Mouse (Mus musculus) CH12.LX (cell line): ENCODE data around the gene Pdk1. TPM values are rescaled to one million over a fixed set of nuclear protein-coding genes. Genes with fewer than 3 reads are reported as not detected.

Source experiments
- DNase-seq: peaks from one replicate; pipeline ENCODE4 v3.0.0-alpha.2; 2013; ENCODE audit errors: extremely low read depth
- H3K27ac ChIP-seq: 2 replicates; pipeline ENCODE4 v1.5.1; 2012; ENCODE audit warnings: low read depth, mild to moderate bottlenecking, control low read depth, moderate library complexity; ENCODE audit not compliant: insufficient read depth
- H3K27me3 ChIP-seq: replicated peaks from 2 replicates; pipeline ENCODE3; 2012; ENCODE audit warnings: inconsistent platforms
- H3K36me3 ChIP-seq, 2 experiments: replicated peaks in 1 of 2; 2 replicates each; pipeline versions ENCODE3 to v1.6.1; 2012; ENCODE audit warnings: inconsistent platforms in 1 of 2, low read length in 1 of 2, mild to moderate bottlenecking in 1 of 2, mixed read lengths in 1 of 2, moderate library complexity in 1 of 2; ENCODE audit not compliant: control insufficient read depth in 1 of 2, insufficient read depth in 1 of 2
- H3K4me1 ChIP-seq, 2 experiments: 2 replicates each; pipeline ENCODE4 v1.6.1; 2012; ENCODE audit warnings: inconsistent platforms in 1 of 2, moderate library complexity in 1 of 2; ENCODE audit not compliant: insufficient read depth in 2 of 2, control insufficient read depth in 1 of 2
- H3K4me2 ChIP-seq: 2 replicates; pipeline ENCODE4 v1.6.1; 2012; ENCODE audit warnings: low read depth, mild to moderate bottlenecking, control low read depth; ENCODE audit not compliant: poor library complexity, insufficient read depth, severe bottlenecking
- H3K4me3 ChIP-seq, 3 experiments: fragments of 150-350 bp in 1 of 3; sonication (generic) in 1 of 3; replicated peaks in 1 of 3; 2 replicates each; pipeline versions ENCODE3 to v1.5.1; 2011 to 2012; ENCODE audit warnings: low read depth in 2 of 3, low read length in 2 of 3, mild to moderate bottlenecking in 2 of 3, moderate library complexity in 2 of 3, control low read depth in 1 of 3, improper control_type of control experiment in 1 of 3, inconsistent platforms in 1 of 3, mixed read lengths in 1 of 3; ENCODE audit not compliant: poor library complexity in 1 of 3
- H3K79me2 ChIP-seq: replicated peaks from 2 replicates; pipeline ENCODE4 v1.6.1; 2012; ENCODE audit warnings: mild to moderate bottlenecking, moderate library complexity; ENCODE audit not compliant: control insufficient read depth, poor library complexity, insufficient read depth, severe bottlenecking; ENCODE audit errors: extremely low read depth
- H3K9ac ChIP-seq: 2 replicates; pipeline ENCODE4 v1.6.1; 2012; ENCODE audit warnings: low read depth, mild to moderate bottlenecking, control low read depth, moderate library complexity; ENCODE audit not compliant: insufficient read depth
- H3K9me3 ChIP-seq: replicated peaks from 2 replicates; pipeline ENCODE3; 2012; ENCODE audit warnings: low read length, inconsistent platforms, mixed read lengths
- BHLHE40 ChIP-seq: IDR thresholded peaks from 2 replicates; pipeline ENCODE4 v1.6.1; 2011; ENCODE audit warnings: mild to moderate bottlenecking, low read depth, low read length, improper control_type of control experiment
- CHD1 ChIP-seq: IDR thresholded peaks from 2 replicates; pipeline ENCODE4 v1.6.1; 2012; ENCODE audit warnings: low read depth, low read length, improper control_type of control experiment, inconsistent platforms
- CHD2 ChIP-seq: IDR thresholded peaks from 2 replicates; pipeline ENCODE4 v1.6.1; 2011; ENCODE audit warnings: low read length, improper control_type of control experiment
- CTCF ChIP-seq, 2 experiments: IDR thresholded peaks in 1 of 2; conservative IDR thresholded peaks in 1 of 2; 2 replicates each; pipeline ENCODE4 v1.5.1; 2011 to 2012; ENCODE audit warnings: low read depth in 2 of 2, low read length in 2 of 2, improper control_type of control experiment in 1 of 2, inconsistent platforms in 1 of 2, mild to moderate bottlenecking in 1 of 2, moderate library complexity in 1 of 2
- E2F4 ChIP-seq: IDR thresholded peaks from 2 replicates; pipeline ENCODE4 v1.6.1; 2011; ENCODE audit warnings: low read depth, low read length, improper control_type of control experiment; ENCODE audit not compliant: insufficient replicate concordance
- ELF1 ChIP-seq: IDR thresholded peaks from 2 replicates; pipeline ENCODE4 v1.6.1; 2014; ENCODE audit warnings: low read depth, mild to moderate bottlenecking, inconsistent platforms, low read length, improper control_type of control experiment
- EP300 ChIP-seq: IDR thresholded peaks from 2 replicates; pipeline ENCODE4 v1.6.1; 2011; ENCODE audit warnings: low read length, improper control_type of control experiment
- ETS1 ChIP-seq: conservative IDR thresholded peaks from 2 replicates; pipeline ENCODE4 v1.6.1; 2012; ENCODE audit warnings: low read depth, mild to moderate bottlenecking, inconsistent platforms, low read length, improper control_type of control experiment, moderate library complexity
- GABPA ChIP-seq: IDR thresholded peaks from 2 replicates; pipeline ENCODE4 v1.6.1; 2012; ENCODE audit warnings: low read depth, low read length, improper control_type of control experiment, inconsistent platforms; ENCODE audit not compliant: insufficient replicate concordance
- HCFC1 ChIP-seq: IDR thresholded peaks from 2 replicates; pipeline ENCODE4 v1.6.1; 2012; ENCODE audit warnings: low read depth, mild to moderate bottlenecking, inconsistent platforms, low read length, improper control_type of control experiment
- IRF4 ChIP-seq: IDR thresholded peaks from 2 replicates; pipeline ENCODE4 v1.6.1; 2014; ENCODE audit warnings: low read depth, mild to moderate bottlenecking, inconsistent platforms, low read length, improper control_type of control experiment
- JUN ChIP-seq: IDR thresholded peaks from 2 replicates; pipeline ENCODE4 v1.6.1; 2011; ENCODE audit warnings: low read depth, mild to moderate bottlenecking, low read length, improper control_type of control experiment, moderate library complexity; ENCODE audit not compliant: insufficient read depth
- JUND ChIP-seq: conservative IDR thresholded peaks from 2 replicates; pipeline ENCODE4 v1.6.1; 2011; ENCODE audit warnings: low read depth, low read length, improper control_type of control experiment
- KAT2A ChIP-seq: IDR thresholded peaks from 2 replicates; pipeline ENCODE4 v1.6.1; 2012; ENCODE audit warnings: low read length, improper control_type of control experiment, inconsistent platforms; ENCODE audit not compliant: insufficient replicate concordance
- MAFK ChIP-seq: IDR thresholded peaks from 2 replicates; pipeline ENCODE4 v1.6.1; 2011; ENCODE audit warnings: low read length, improper control_type of control experiment; ENCODE audit not compliant: insufficient replicate concordance
- MAX ChIP-seq: IDR thresholded peaks from 2 replicates; pipeline ENCODE4 v1.6.1; 2011; ENCODE audit warnings: low read length, improper control_type of control experiment
- MAZ ChIP-seq: IDR thresholded peaks from 2 replicates; pipeline ENCODE4 v1.6.1; 2012; ENCODE audit warnings: low read depth, mild to moderate bottlenecking, inconsistent platforms, low read length, improper control_type of control experiment, moderate library complexity
- MEF2A ChIP-seq: IDR thresholded peaks from 2 replicates; pipeline ENCODE4 v1.6.1; 2014; ENCODE audit warnings: low read depth, mild to moderate bottlenecking, inconsistent platforms, low read length, improper control_type of control experiment, borderline replicate concordance
- MXI1 ChIP-seq: IDR thresholded peaks from 2 replicates; pipeline ENCODE4 v1.6.1; 2011; ENCODE audit warnings: mild to moderate bottlenecking, low read depth, low read length, improper control_type of control experiment
- MYC ChIP-seq: IDR thresholded peaks from 2 replicates; pipeline ENCODE4 v1.6.1; 2011; ENCODE audit warnings: low read depth, mild to moderate bottlenecking, improper control_type of control experiment, low read length
- NELFE ChIP-seq: IDR thresholded peaks from 2 replicates; pipeline ENCODE4 v1.6.1; 2011; ENCODE audit warnings: low read depth, low read length, improper control_type of control experiment
- NRF1 ChIP-seq: IDR thresholded peaks from 2 replicates; pipeline ENCODE4 v1.6.1; 2014; ENCODE audit warnings: low read depth, mild to moderate bottlenecking, inconsistent platforms, low read length, improper control_type of control experiment, moderate library complexity
- PAX5 ChIP-seq: IDR thresholded peaks from 2 replicates; pipeline ENCODE4 v1.6.1; 2012; ENCODE audit warnings: low read length, inconsistent platforms, mixed read lengths
- POLR2A ChIP-seq: IDR thresholded peaks from 2 replicates; pipeline ENCODE4 v1.6.1; 2011; ENCODE audit warnings: low read depth, mild to moderate bottlenecking, improper control_type of control experiment, low read length
- POLR2AphosphoS2 ChIP-seq: IDR thresholded peaks from 2 replicates; pipeline ENCODE4 v1.6.1; 2011; ENCODE audit warnings: low read depth, low read length, improper control_type of control experiment
- RAD21 ChIP-seq: IDR thresholded peaks from 2 replicates; pipeline ENCODE4 v1.6.1; 2011; ENCODE audit warnings: low read depth, mild to moderate bottlenecking, low read length, improper control_type of control experiment, moderate library complexity
- RCOR1 ChIP-seq: conservative IDR thresholded peaks from 2 replicates; pipeline ENCODE4 v1.6.1; 2012; ENCODE audit warnings: low read depth, mild to moderate bottlenecking, inconsistent platforms, low read length, improper control_type of control experiment
- SIN3A ChIP-seq: IDR thresholded peaks from 2 replicates; pipeline ENCODE4 v1.6.1; 2012; ENCODE audit warnings: low read length, improper control_type of control experiment, inconsistent platforms
- SMC3 ChIP-seq: IDR thresholded peaks from 2 replicates; pipeline ENCODE4 v1.6.1; 2011; ENCODE audit warnings: low read depth, low read length, improper control_type of control experiment
- TBP ChIP-seq: conservative IDR thresholded peaks from 2 replicates; pipeline ENCODE4 v1.6.1; 2011; ENCODE audit warnings: low read depth, low read length, improper control_type of control experiment
- TCF12 ChIP-seq: IDR thresholded peaks from 2 replicates; pipeline ENCODE4 v1.6.1; 2014; ENCODE audit warnings: low read depth, mild to moderate bottlenecking, inconsistent platforms, low read length, improper control_type of control experiment
- UBTF ChIP-seq: IDR thresholded peaks from 2 replicates; pipeline ENCODE4 v1.6.1; 2012; ENCODE audit warnings: low read depth, mild to moderate bottlenecking, inconsistent platforms, low read length, improper control_type of control experiment, moderate library complexity
- USF1 ChIP-seq: IDR thresholded peaks from 2 replicates; pipeline ENCODE4 v1.6.1; 2014; ENCODE audit warnings: low read depth, mild to moderate bottlenecking, inconsistent platforms, low read length, improper control_type of control experiment
- USF2 ChIP-seq: conservative IDR thresholded peaks from 2 replicates; pipeline ENCODE4 v1.6.1; 2011; ENCODE audit warnings: low read depth, low read length, improper control_type of control experiment
- ZC3H11A ChIP-seq: IDR thresholded peaks from 2 replicates; pipeline ENCODE4 v1.6.1; 2012; ENCODE audit warnings: low read depth, mild to moderate bottlenecking, inconsistent platforms, low read length, improper control_type of control experiment
- ZKSCAN1 ChIP-seq: IDR thresholded peaks from 2 replicates; pipeline ENCODE4 v1.6.1; 2012; ENCODE audit warnings: low read depth, inconsistent platforms, low read length, improper control_type of control experiment, borderline replicate concordance
- ZMIZ1 ChIP-seq: IDR thresholded peaks from 2 replicates; pipeline ENCODE4 v1.6.1; 2012; ENCODE audit warnings: low read depth, mild to moderate bottlenecking, inconsistent platforms, low read length, improper control_type of control experiment
- ZNF384 ChIP-seq: IDR thresholded peaks from 2 replicates; pipeline ENCODE4 v1.6.1; 2012; ENCODE audit warnings: low read depth, low read length, improper control_type of control experiment, inconsistent platforms
- dilution Hi-C: fragments of 300-500 bp; cut with MboI; formaldehyde crosslinking; loops from 2 replicates; pipeline ENCODE4 v1.14.3; 2020; ENCODE audit warnings: low sequenced_read_pairs; ENCODE audit not compliant: extremely low pct_unique_long_range_greater_than_20kb, extremely low pct_ligation_motif_present
- in situ Hi-C: fragments of 300-500 bp; cut with MboI; formaldehyde crosslinking; loops from 3 replicates; pipeline ENCODE4 v1.14.3; 2019; ENCODE audit warnings: low sequenced_read_pairs, low pct_ligation_motif_present, low pct_unique_long_range_greater_than_20kb, mixed read lengths
- polyA plus RNA-seq: library from polyadenylated mRNA; unstranded; fragments of >175 nt; gene quantifications from 2 replicates; pipeline ENCODE4 v1.2.1, GENCODE M21; 2012; ENCODE audit warnings: low read depth; ENCODE audit not compliant: insufficient read length
- total RNA-seq, 2 experiments: library from RNA; depleted of rRNA; stranded (reverse); fragments of 300-350 nt in 1 of 2; fragments of >200 nt in 1 of 2; gene quantifications; 2 replicates each; pipeline ENCODE4 v1.2.3; 2012 to 2014

The Pdk1 gene
- total RNA-seq (2012; rRNA removed): 20.9 and 59.9 TPM in 2 replicates
- 75.3 and 78.5 TPM in 2 replicates for total RNA-seq (2014; rRNA removed)
- 26.4 and 35.9 TPM in 2 replicates for polyA plus RNA-seq

DNA sequence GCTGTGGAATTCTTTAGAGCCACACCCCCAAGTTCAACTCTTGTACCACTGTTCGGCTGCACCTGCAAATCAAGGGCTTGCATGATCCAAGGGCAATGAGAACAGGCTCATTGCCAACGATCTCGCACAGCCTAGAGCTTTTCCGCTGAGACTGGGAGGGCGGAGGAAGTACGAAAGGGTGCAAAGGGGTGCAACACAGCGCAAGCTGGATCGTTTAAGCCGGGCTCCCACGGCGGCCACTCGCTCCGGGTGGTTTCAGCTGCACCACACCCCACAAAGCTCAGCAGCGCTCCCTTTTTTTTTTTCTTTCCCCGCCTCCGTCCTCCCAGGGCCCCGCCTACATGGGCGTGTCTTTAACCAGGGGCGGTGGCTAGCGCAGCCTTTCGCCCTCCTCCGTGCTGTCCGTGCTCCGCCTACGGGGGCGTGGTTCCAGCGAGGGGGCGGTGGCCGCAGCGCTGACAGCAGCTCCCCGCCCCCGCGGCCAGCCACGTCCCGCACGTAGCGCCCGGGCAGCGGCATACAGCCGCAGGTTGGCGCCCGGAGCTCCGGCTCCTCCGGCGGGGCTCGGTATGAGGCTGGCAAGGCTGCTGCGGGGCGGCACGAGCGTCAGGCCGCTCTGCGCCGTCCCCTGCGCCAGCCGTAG is at the start of gene Pdk1:
Gene Pdk1, plus strand, starts transcription at position 424 of the 643 bp plus-strand sequence.
- H3K4me3 ChIP-seq: peak within 1 kb of the TSS; percentile 75 to 91 (median 79)
- no peak for TF ChIP-seq PAX5
- 0 out of 2 replicates have a peak, but pooled peaks have one; percentile 26 for TF ChIP-seq E2F4
- TF ChIP-seq ZKSCAN1: no peak
- TF ChIP-seq HCFC1: peak; percentile 62
- TF ChIP-seq RAD21: no peak
- peak; percentile 62; the same call in 1 of the 2 replicates for TF ChIP-seq UBTF
- TF ChIP-seq CHD1: no peak
- no peak for TF ChIP-seq GABPA
- no peak for TF ChIP-seq MEF2A
- no peak for TF ChIP-seq MYC
- no peak for TF ChIP-seq ZC3H11A
- TF ChIP-seq CHD2: no peak
- TF ChIP-seq POLR2A: peak; percentile 77
- TF ChIP-seq BHLHE40: no peak
- TF ChIP-seq JUN: no peak
- TF ChIP-seq RCOR1: no peak
- TF ChIP-seq CTCF (conservative IDR thresholded peaks at IDR 0.05 in 1 of 2, IDR thresholded peaks at IDR 0.05 in 1 of 2; ENCODE audit: low read depth in 2 of 2, low read length in 2 of 2): no peak
- TF ChIP-seq USF2: no peak
- no peak for TF ChIP-seq MAX
- TF ChIP-seq EP300: no peak
- no peak for TF ChIP-seq MAZ
- peak; percentile 35; the same call in 1 of the 2 replicates for TF ChIP-seq TBP
- no peak for TF ChIP-seq POLR2AphosphoS2
- TF ChIP-seq ZNF384: peak; percentile 94
- TF ChIP-seq ELF1: no peak
- no peak; the same call in 1 of the 2 replicates for TF ChIP-seq SIN3A
- TF ChIP-seq NELFE: peak; percentile 66
- no peak for TF ChIP-seq IRF4
- TF ChIP-seq NRF1: peak; percentile 69
- TF ChIP-seq KAT2A: no peak
- TF ChIP-seq MXI1: peak; percentile 39; the same call in 1 of the 2 replicates
- TF ChIP-seq TCF12: peak; percentile 89
- no peak for TF ChIP-seq JUND
- no peak for TF ChIP-seq ETS1
- TF ChIP-seq SMC3: no peak
- no peak for TF ChIP-seq MAFK
- no peak for TF ChIP-seq USF1
- TF ChIP-seq ZMIZ1: peak; percentile 8; the same call in 1 of the 2 replicates
- TF ChIP-seq, all 38 proteins: peak for 11
- Histone ChIP-seq H3K4me1 (peaks cover 0 to 10% of the 10 kb centered on the region in 2 experiments; a peak in 2 of 4 replicates), H3K36me3 (peaks cover 0 to 13% of the 10 kb centered on the region in 2 experiments), H3K27me3 (no peaks in the 10 kb centered on the region), H3K4me2 (peak within 1 kb of the TSS; percentile 97), H3K79me2 (no peaks in the 10 kb centered on the region), H3K27ac (peak within 1 kb of the TSS; percentile 35; the same call in 1 of the 2 replicates), H3K9me3 (peaks cover 6% of the 10 kb centered on the region), H3K9ac (peak within 1 kb of the TSS; percentile 70)
- in situ Hi-C loops (no loop called here), dilution Hi-C loops (no loop called here)
- peak; percentile 93 for DNase-seq
